Mouse (Mus musculus): ENCODE measurements around the gene Arhgap33. TPM values are rescaled to one million over a fixed set of nuclear protein-coding genes. Genes with fewer than 3 reads are reported as not detected.
"Not testable (repeated sequence)": the region's sequence is repeated elsewhere in the genome, so short reads cannot be mapped to it uniquely, and the experiment has no call there.

Arhgap33 gene
- polyA plus RNA-seq, 1 experiment from 2014 or later: 41.4 TPM

GRCm38 (mm10) chr7:30525954-30526353 is 8.9 kb downstream of the Arhgap33 start:
- H3K4me3 ChIP-seq (ENCODE audit: low read depth, low read length): no peak overlapping the region
- no peak for ATAC-seq (ENCODE audit: low FRiP score)
- peaks cover 24% of the 10 kb centered on the region for H3K36me3 ChIP-seq (ENCODE audit: control insufficient read depth, insufficient read depth, low read length)
- no peak overlapping the region for H3K27ac ChIP-seq (ENCODE audit: low read depth, low read length)
- no peak for DNase-seq (ENCODE audit: low spot score)
- H3K9ac ChIP-seq (ENCODE audit: low read depth, low read length): 0 out of 2 replicates have a peak overlapping the region, but pooled peaks have one; percentile 23
- H3K9me3 ChIP-seq (ENCODE audit: control insufficient read depth, low read length): no peaks in the 10 kb centered on the region
- 36% methylated on average over 10 of the region's 10 CpGs for WGBS
- H3K27me3 ChIP-seq (ENCODE audit: control insufficient read depth, insufficient read depth, low read length): 0 out of 2 replicates have a peak, but pooled peaks cover 2% of the 10 kb centered on the region
- 0 out of 2 replicates have a peak, but pooled peaks cover 5% of the 10 kb centered on the region for H3K4me1 ChIP-seq (replicated peaks; ENCODE audit: control insufficient read depth, insufficient read depth, low read length)
- no peak overlapping the region for H3K4me2 ChIP-seq (replicated peaks; ENCODE audit: low read depth, low read length)

- H3K27ac ChIP-seq (ENCODE audit: low read depth, low read length): no peak overlapping the region
- WGBS: 86% methylated on average over 6 of the region's 6 CpGs
- 0 out of 2 replicates have a peak, but pooled peaks cover 5% of the 10 kb centered on the region for H3K4me1 ChIP-seq (replicated peaks; ENCODE audit: control insufficient read depth, insufficient read depth, low read length)
- H3K9ac ChIP-seq (ENCODE audit: low read depth, low read length): no peak overlapping the region
- H3K4me3 ChIP-seq (ENCODE audit: low read depth, low read length): no peak overlapping the region
- no peaks in the 10 kb centered on the region for H3K9me3 ChIP-seq (ENCODE audit: control insufficient read depth, low read length)
- 0 out of 2 replicates have a peak, but pooled peaks cover 2% of the 10 kb centered on the region for H3K27me3 ChIP-seq (ENCODE audit: control insufficient read depth, insufficient read depth, low read length)
- ATAC-seq (ENCODE audit: low FRiP score): no peak
- H3K36me3 ChIP-seq (ENCODE audit: control insufficient read depth, insufficient read depth, low read length): peaks cover 21% of the 10 kb centered on the region
- H3K4me2 ChIP-seq (replicated peaks; ENCODE audit: low read depth, low read length): no peak overlapping the region
- DNase-seq (ENCODE audit: low spot score): no peak
Measured at GRCm38 (mm10) chr7:30524487-30524886, 10.4 kb downstream of the Arhgap33 start.

- 0 out of 2 replicates have a peak, but pooled peaks cover 5% of the 10 kb centered on the region for H3K4me1 ChIP-seq (replicated peaks; ENCODE audit: control insufficient read depth, insufficient read depth, low read length)
- no peaks in the 10 kb centered on the region for H3K9me3 ChIP-seq (ENCODE audit: control insufficient read depth, low read length)
- ATAC-seq (ENCODE audit: low FRiP score) (no peak), DNase-seq (ENCODE audit: low spot score) (no peak)
- no peak overlapping the region for H3K4me3 ChIP-seq (ENCODE audit: low read depth, low read length)
- 78% methylated on average over 10 of the region's 10 CpGs for WGBS
- H3K36me3 ChIP-seq (ENCODE audit: control insufficient read depth, insufficient read depth, low read length): peaks cover 13% of the 10 kb centered on the region
- no peak overlapping the region for H3K9ac ChIP-seq (ENCODE audit: low read depth, low read length)
- no peak overlapping the region for H3K4me2 ChIP-seq (replicated peaks; ENCODE audit: low read depth, low read length)
- no peak overlapping the region for H3K27ac ChIP-seq (ENCODE audit: low read depth, low read length)
- 0 out of 2 replicates have a peak, but pooled peaks cover 2% of the 10 kb centered on the region for H3K27me3 ChIP-seq (ENCODE audit: control insufficient read depth, insufficient read depth, low read length)
Measured at GRCm38 (mm10) chr7:30522871-30523270, 12.0 kb downstream of the Arhgap33 start.

- 76% methylated on average over 5 of the region's 5 CpGs for WGBS
- Histone ChIP-seq H3K36me3 (ENCODE audit: control insufficient read depth, insufficient read depth, low read length) (peaks cover 8% of the 10 kb centered on the region; the same call in 1 of the 2 replicates), H3K9ac (ENCODE audit: low read depth, low read length) (no peak overlapping the region), H3K27ac (ENCODE audit: low read depth, low read length) (no peak overlapping the region), H3K4me1 (replicated peaks; ENCODE audit: control insufficient read depth, insufficient read depth, low read length) (0 out of 2 replicates have a peak, but pooled peaks cover 2% of the 10 kb centered on the region), H3K9me3 (ENCODE audit: control insufficient read depth, low read length) (no peaks in the 10 kb centered on the region), H3K4me3 (ENCODE audit: low read depth, low read length) (no peak overlapping the region), H3K27me3 (ENCODE audit: control insufficient read depth, insufficient read depth, low read length) (0 out of 2 replicates have a peak, but pooled peaks cover 2% of the 10 kb centered on the region), H3K4me2 (replicated peaks; ENCODE audit: low read depth, low read length) (no peak overlapping the region)
- DNase-seq (ENCODE audit: low spot score): no peak
- no peak for ATAC-seq (ENCODE audit: low FRiP score)
Measured at GRCm38 (mm10) chr7:30520856-30521255, 14.0 kb downstream of the Arhgap33 start.

GRCm38 (mm10) chr7:30520396-30520795 is 14.5 kb downstream of the Arhgap33 start:
- Histone ChIP-seq H3K27ac (ENCODE audit: low read depth, low read length) (no peak overlapping the region), H3K4me2 (replicated peaks; ENCODE audit: low read depth, low read length) (no peak overlapping the region), H3K4me3 (ENCODE audit: low read depth, low read length) (no peak overlapping the region), H3K4me1 (replicated peaks; ENCODE audit: control insufficient read depth, insufficient read depth, low read length) (0 out of 2 replicates have a peak, but pooled peaks cover 2% of the 10 kb centered on the region), H3K36me3 (ENCODE audit: control insufficient read depth, insufficient read depth, low read length) (peaks cover 8% of the 10 kb centered on the region; the same call in 1 of the 2 replicates), H3K27me3 (ENCODE audit: control insufficient read depth, insufficient read depth, low read length) (0 out of 2 replicates have a peak, but pooled peaks cover 2% of the 10 kb centered on the region), H3K9me3 (ENCODE audit: control insufficient read depth, low read length) (no peaks in the 10 kb centered on the region), H3K9ac (ENCODE audit: low read depth, low read length) (no peak overlapping the region)
- WGBS: 57% methylated on average over 4 of the region's 4 CpGs
- DNase-seq (ENCODE audit: low spot score) (no peak), ATAC-seq (ENCODE audit: low FRiP score) (peak; percentile 26; the same call in 1 of the 2 replicates)

GRCm38 (mm10) chr7:30518325-30518724 is 16.5 kb downstream of the Arhgap33 start:
- Histone ChIP-seq H3K27me3 (ENCODE audit: control insufficient read depth, insufficient read depth, low read length) (no peaks in the 10 kb centered on the region), H3K9ac (ENCODE audit: low read depth, low read length) (no peak overlapping the region), H3K27ac (ENCODE audit: low read depth, low read length) (no peak overlapping the region), H3K4me3 (ENCODE audit: low read depth, low read length) (no peak overlapping the region), H3K4me2 (replicated peaks; ENCODE audit: low read depth, low read length) (no peak overlapping the region), H3K9me3 (ENCODE audit: control insufficient read depth, low read length) (no peaks in the 10 kb centered on the region), H3K4me1 (replicated peaks; ENCODE audit: control insufficient read depth, insufficient read depth, low read length) (0 out of 2 replicates have a peak, but pooled peaks cover 2% of the 10 kb centered on the region), H3K36me3 (ENCODE audit: control insufficient read depth, insufficient read depth, low read length) (peaks cover 4% of the 10 kb centered on the region; the same call in 1 of the 2 replicates)
- WGBS: 49% methylated on average over 8 of the region's 8 CpGs
- DNase-seq (ENCODE audit: low spot score) (no peak), ATAC-seq (ENCODE audit: low FRiP score) (no peak)

GRCm38 (mm10) chr7:30515003-30515760 is 19.7 kb downstream of the Arhgap33 start:
- WGBS: 58% methylated on average over 24 of the region's 24 CpGs
- H3K4me3 ChIP-seq (ENCODE audit: low read depth, low read length): no peak overlapping the region
- H3K36me3 ChIP-seq (ENCODE audit: control insufficient read depth, insufficient read depth, low read length): no peaks in the 10 kb centered on the region
- H3K27ac ChIP-seq (ENCODE audit: low read depth, low read length): no peak overlapping the region
- H3K4me1 ChIP-seq (replicated peaks; ENCODE audit: control insufficient read depth, insufficient read depth, low read length): no peaks in the 10 kb centered on the region
- no peak overlapping the region for H3K9ac ChIP-seq (ENCODE audit: low read depth, low read length)
- H3K4me2 ChIP-seq (replicated peaks; ENCODE audit: low read depth, low read length): no peak overlapping the region
- no peaks in the 10 kb centered on the region for H3K9me3 ChIP-seq (ENCODE audit: control insufficient read depth, low read length)
- DNase-seq (ENCODE audit: low spot score) (no peak), ATAC-seq (ENCODE audit: low FRiP score) (no peak)
- no peaks in the 10 kb centered on the region for H3K27me3 ChIP-seq (ENCODE audit: control insufficient read depth, insufficient read depth, low read length)

- ATAC-seq (ENCODE audit: low FRiP score) (no peak), DNase-seq (ENCODE audit: low spot score) (no peak)
- Histone ChIP-seq H3K27me3 (ENCODE audit: control insufficient read depth, insufficient read depth, low read length) (no peaks in the 10 kb centered on the region), H3K36me3 (ENCODE audit: control insufficient read depth, insufficient read depth, low read length) (no peaks in the 10 kb centered on the region), H3K9me3 (ENCODE audit: control insufficient read depth, low read length) (no peaks in the 10 kb centered on the region), H3K4me2 (replicated peaks; ENCODE audit: low read depth, low read length) (no peak overlapping the region), H3K9ac (ENCODE audit: low read depth, low read length) (no peak overlapping the region), H3K4me1 (replicated peaks; ENCODE audit: control insufficient read depth, insufficient read depth, low read length) (no peaks in the 10 kb centered on the region), H3K27ac (ENCODE audit: low read depth, low read length) (no peak overlapping the region), H3K4me3 (ENCODE audit: low read depth, low read length) (no peak overlapping the region)
- 73% methylated on average over 4 of the region's 4 CpGs for WGBS
Measured at GRCm38 (mm10) chr7:30508061-30508460, 26.8 kb downstream of the Arhgap33 start.

GRCm38 (mm10) chr7:30501159-30501558 is 33.7 kb downstream of the Arhgap33 start:
- DNase-seq (ENCODE audit: low spot score); H3K4me1 ChIP-seq (replicated peaks; ENCODE audit: control insufficient read depth, insufficient read depth, low read length); H3K9me3 ChIP-seq (ENCODE audit: control insufficient read depth, low read length); H3K4me3 ChIP-seq (ENCODE audit: low read depth, low read length); ATAC-seq (ENCODE audit: low FRiP score); H3K27me3 ChIP-seq (ENCODE audit: control insufficient read depth, insufficient read depth, low read length); H3K9ac ChIP-seq (ENCODE audit: low read depth, low read length); H3K36me3 ChIP-seq (ENCODE audit: control insufficient read depth, insufficient read depth, low read length); H3K27ac ChIP-seq (ENCODE audit: low read depth, low read length); H3K4me2 ChIP-seq (replicated peaks; ENCODE audit: low read depth, low read length): not testable (repeated sequence)
- 77% methylated on average over 5 of the region's 5 CpGs for WGBS

Data from hindbrain, embryonic 11.5 days (tissue).